Mouse (Mus musculus): ENCODE data around the gene Prkd1.
A peak's percentile ranks its signal among the peaks of the same experiment; 100 is the strongest.
"Not testable (repeated sequence)": the region's sequence is repeated elsewhere in the genome, so short reads cannot be mapped to it uniquely, and the experiment has no call there.

Gene Prkd1

DNA sequence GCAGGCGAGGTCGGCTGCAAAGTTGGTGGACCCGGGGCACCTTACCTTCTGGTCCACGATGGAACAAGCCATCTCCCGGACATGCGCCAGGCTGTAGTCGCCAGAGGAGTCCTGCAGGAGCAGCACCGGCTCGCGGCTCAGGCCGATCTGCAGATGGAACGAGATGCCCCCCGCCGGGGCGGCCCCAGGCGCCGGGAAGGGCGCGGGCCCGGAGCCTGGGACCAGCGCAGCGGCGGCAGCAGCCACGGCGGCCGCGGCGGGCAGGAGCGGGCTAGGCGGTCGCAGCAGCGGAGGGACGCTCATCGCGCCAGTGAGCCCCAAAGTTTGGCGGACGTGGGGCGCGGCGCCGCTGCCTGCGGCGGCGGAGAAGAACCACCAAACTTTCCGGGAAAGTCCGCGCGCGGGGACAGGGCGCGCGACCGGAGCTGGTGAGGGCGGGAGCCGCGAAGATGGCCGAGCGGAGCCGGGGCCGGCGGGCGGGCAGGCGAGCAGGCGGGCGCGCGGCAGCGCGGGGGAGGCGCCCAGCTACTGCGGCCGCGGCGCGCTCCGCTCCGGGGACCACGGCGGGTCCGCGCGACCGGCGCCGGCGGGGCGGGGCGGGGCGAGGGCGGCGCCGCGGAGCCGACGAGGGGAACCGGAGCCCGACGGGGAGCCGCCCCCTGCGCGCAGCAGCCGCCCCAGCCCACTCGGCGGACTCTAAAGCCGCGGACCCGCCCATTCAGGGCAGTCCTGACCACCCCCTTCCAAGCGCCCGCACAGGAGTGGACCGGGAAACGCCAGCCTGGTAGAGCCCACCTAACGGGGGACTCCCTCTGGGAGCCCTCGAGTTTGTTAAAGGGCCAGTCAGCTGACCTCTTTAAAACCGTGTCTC, at the start of gene Prkd1:
Gene Prkd1 (minus strand): TSS at position 428 of the 871 bp plus-strand sequence.
- DNase-seq = peak; percentile 87

DNA sequence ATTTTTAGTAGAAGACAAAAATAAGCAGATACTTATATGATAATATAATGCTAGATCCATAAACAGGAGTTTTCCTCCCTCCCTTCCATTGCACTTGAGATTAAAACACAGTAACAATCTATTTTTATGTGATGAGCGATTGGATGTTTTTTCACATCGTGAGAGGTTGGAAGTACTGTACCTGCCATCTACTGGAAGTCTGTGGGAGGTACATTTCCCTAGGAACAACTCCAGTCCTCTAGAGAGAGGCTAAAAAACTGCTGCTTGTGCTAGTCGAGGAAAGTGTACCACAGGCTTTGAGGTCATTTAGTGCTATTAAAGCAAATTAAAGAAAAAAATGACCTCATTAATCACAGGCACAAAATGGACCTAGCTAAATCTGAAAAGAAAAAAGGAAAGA, 48.6 kb upstream of the Prkd1 start:
- DNase-seq = peak; percentile 37

DNA sequence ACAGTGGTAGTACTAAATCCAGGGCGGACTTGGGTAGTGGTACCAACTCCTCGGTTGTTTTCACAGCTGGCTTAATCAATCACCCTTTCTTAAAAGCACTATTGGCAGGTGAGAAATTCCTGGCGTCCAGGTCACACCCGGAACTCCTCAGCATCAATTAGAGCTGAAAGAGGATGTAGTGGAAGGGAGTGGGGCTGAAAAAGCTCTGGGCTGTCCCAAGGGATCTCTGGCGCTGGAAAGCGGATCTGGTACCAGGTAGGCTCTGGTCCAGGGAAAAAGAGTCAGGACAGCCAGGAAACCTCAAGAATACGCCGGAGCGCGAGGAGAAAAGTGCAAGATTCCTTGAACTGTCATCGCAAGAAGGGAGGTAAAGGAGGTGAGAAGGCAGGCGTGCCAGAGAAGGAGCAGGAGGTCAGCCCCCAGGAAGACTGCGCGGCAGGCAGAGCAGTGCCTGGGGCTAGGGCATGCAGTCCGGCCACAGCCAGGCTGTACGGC, 675 bp downstream of the Prkd1 start:
- DNase-seq = peak; percentile 18

DNA sequence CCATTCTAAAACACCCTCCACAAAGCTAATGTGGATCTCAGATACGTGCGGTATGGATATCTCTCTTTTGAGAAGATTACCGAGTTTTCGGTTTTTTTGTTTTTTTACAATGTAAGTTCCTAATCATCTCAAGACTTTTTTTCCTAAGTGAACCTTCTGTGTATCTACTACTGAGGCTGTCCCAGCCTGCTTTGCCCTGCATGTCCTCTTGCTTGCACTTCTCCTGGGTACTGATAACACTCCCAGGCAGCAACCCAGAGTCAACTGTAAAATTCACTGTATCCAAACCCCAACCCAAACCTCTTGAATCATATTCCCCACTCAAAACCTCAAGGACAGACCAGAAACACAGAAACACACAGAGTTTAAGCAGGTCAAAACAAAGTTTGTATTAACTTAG, 2.0 kb downstream of the Prkd1 start:
- no peak for DNase-seq

DNA sequence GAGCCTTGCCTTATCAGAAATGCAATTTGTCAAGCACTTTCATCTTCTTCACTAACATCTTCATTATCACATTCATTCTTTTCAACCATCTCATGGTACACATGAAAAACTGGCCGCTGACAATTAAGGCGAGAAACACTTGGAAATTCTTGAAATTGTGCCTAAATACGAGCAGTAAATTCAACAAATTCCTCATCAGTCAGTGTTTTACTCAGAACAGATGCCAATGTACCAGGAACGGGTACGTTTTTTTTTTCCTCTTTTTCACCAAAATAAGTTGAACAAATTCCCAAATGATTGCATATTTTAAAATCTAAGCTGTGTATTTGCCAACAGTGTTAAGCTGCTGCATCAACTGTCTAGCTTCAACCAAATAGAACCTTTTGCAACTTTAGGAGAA, 6.2 kb downstream of the Prkd1 start:
- no peak for DNase-seq

DNA sequence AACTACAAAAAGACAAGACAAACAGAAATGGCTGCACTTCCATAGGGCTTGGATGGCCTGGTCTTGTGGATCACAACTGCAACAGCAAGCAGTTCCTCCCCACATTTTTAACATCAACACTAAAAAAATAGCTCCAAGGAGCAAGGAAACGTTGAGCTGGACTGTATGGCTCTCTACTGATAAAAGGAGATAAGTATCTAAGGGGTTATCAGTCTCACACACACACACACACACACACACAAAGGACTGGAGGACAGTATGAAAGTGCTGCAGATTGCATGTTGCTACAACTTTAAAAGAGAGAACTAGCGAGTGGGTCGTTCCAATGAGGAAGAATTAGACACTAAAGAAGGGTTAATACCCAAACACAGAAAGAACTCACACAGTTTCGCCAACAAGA, 8.7 kb downstream of the Prkd1 start:
- no peak for DNase-seq

DNA sequence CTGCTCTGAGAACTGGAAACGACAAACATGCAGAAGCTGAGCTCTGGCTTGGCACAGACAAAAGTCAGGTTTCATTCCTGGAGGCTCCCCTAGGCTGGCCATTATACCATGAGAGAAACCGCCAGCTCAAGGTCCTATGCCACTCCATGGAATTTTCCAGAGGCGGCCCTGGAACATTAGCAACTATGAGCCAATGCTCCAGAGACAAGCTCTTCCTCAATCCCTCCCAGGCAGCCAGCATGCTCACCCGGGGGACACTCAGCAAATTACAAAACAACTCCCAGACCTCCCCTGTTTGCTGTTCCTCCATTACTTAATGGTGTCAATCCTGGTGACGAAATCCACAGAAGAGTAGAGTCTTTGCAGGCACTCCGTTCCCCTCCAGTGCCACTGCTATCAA, 14.5 kb downstream of the Prkd1 start:
- DNase-seq = peak; percentile 30

DNA sequence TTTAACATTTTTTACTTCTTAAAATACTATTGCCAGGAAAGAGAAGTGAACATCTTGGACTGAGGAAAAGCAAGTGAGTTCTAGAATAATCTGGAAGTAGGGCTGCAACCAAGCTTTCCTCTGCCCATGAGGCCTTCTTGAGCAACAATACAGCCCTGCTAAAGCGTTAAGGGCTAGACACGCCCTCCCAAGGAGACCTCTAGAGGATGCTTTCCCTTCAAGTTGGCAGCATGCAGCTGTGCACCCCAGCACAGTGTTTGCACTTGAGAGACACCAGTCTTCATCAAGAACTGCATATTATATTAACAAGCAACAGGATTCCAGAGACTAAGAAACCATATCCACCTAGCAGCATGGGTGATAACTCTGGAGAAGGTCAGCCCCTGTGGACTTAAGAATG, 22.8 kb downstream of the Prkd1 start:
- DNase-seq = not testable (repeated sequence)

DNA sequence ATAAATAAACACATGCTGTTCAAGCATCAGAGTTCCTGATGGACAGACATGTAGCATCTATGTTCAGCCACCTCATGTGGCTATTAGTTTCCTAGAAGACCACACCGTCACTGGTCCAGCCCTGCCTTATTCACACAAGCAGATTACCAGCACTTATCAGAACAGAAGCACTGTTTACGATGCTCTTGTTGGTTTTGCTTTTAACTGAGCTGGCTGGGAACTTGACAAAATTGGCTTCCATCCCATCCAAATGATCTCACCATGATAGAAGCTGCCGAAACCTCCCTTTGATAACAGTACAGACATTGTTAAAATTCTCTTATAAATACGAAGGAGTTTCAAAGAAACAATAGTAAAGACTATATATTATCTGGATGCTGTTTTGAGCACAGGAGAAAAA, 24.7 kb downstream of the Prkd1 start:
- no peak for DNase-seq

DNA sequence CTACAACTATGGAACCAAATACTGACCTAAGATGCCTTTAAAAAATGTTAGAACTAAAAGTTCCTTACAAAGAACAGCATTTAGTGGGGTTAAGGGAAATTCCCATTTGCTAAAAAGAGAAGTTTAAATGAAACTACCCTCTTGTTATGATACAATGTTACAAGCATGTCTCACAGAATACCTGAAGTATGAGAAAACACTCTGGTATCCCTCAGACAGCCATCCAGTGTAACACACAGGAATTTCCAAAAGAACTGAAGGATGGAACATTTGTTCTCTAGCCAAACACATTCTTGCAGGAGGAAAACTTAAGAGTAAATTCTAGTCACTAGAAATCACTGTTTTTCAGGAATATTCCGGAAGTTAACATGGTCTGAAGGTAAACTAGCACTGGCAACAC, 33.0 kb downstream of the Prkd1 start:
- no peak for DNase-seq

DNA sequence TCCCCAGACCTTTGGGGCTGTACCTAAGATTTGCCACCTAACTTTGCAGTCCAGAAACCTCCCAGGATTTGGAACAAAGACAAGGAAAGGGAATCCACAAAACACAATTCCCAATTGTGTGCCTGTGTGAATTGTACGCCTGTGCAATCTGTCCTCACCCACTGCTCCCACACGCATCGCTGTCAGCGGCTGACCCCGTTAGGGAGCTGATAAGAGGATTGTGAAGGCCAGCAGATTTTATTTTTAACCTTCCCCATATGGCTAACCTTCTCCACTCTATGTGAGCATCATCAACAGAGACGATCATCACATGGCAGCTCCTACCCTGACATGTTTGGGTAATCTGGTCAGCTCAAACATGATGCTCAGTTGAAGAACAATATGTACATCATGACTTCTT, 34.6 kb downstream of the Prkd1 start:
- DNase-seq = no peak

DNA sequence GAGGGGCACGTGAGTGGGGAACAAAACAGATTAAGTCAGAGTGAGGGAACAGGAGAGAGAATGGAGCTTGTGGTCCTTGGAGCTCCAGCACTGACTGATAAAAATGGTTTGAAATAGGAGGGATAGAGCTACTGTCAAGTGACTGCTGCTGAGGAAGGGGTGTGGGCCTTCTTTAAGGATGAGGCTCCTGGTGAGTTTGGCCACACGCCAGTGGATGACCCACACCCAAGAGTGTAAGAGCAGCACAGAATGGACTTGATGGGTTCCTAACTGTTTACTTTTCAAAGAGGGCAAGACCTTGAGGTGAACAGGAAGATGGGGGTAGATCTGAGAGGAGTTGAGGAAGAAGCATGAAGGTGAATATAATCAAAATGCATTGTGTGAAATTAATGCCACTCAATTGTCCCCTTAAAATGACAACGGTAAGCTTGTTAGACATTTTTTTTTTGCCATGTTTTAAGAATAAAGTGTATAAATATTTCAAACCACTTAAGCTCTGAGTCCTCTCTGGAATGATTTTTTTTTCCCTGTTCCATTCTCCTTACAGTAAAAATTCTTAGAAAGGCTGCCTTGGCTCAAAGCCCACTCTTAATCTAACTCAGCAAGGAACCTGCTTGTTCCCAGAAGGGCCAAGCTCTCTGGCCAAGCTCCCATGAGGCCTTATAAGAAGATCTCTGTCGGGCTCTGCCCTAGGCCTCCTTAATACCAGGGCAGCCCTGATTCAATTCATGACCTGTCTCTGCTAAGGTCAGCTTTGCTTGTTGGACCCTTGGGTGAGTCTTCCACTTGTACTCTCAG, 42.0 kb downstream of the Prkd1 start:
- DNase-seq = peak; percentile 18

DNA sequence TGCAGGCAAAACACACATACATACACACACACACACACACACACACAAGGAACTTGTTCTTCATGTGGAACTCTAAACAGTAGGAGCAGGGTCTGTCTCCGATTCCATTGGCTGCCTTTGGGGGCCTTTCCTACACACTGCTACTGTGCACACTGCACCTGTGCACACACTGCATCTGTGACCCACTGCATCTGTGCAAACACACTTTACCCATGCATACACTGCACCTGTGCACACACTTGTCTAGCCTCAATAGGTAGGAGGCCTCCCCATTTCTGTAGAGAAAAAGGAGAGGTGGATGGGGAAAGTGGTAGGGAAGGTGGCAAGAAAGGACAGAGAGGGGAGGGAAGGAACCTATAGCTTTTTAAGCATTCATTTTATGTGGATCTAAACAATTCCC, 49.5 kb downstream of the Prkd1 start:
- no peak for DNase-seq

DNA sequence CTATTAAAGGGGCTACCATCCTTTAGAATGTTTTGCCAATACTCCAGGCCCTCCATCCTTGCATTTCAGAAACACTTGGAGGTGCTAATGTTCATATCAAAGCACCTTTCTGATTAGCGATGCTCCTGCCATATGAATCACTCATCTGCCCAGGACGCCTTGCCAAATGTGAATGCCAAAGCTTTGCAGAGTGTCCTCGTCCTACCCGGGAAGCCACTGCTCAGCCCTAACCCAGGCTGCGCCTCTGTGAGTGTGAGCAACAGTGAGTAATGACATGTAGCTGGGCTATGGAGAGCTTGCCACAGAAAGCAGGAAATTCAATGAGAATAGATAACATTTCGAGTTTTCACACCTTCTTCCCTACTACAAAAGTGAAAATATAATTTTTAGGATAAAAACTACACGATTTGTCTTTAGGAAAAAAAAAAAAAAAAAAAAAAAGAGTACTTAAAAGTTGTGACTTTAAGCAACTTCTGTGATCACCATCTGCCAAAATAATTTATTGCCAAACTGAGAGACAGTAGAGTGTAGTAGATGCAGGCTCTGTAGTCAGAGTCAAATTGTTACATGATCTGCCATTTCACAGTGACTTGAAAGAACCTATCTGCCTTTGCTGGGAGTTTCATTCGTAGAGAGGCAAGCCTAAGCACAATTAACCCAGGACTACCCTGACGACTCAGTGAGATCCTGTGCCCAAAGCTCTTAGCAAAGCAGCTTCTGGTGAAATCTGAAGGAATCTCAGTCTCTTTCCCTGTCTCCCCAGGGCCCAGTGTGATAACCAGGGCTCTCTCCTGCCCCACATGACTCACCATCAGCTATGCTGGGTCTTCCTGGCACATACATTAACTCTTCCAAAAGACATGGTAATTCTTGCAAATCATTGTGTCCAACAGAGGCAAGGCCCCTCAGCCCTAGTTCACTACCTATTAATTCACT, 50.6 kb downstream of the Prkd1 start:
- no peak for DNase-seq

DNA sequence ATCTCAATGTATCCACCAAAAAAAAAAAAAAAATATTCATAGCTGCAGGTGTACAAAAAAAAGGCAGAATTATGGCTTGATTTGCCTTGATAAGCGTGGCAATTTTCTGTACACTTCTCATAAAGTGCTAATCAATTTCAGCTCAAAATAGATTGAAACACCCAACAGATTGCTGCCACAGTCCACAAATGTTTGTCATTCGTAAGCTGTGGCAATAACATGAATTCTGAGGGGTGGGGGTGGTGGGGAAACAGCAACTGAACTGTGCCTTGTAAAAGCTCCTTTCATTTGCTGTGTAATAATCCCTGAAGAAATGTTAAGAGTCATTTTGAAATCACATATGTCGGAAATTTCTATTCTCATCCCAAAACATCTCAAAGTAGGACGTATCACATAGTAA, 51.4 kb downstream of the Prkd1 start:
- no peak for DNase-seq

DNA sequence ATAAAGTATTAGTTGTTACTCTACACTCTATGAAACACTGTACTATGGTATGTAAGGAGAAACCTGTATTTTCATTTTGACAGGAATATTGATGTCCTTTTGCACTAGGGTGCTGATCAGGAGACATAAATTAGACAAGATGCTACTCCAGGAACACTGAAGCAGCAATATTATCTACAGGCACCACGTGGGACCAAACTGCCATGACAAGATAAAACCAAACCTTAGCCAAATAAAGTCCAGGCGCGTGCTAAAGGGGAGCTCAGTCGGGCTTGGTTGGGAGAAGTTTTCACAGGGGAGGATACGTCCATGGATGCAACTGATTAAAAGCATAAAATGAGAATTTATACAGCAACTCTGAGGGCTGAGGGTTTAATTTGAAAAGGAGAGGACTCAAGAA, 53.1 kb downstream of the Prkd1 start:
- no peak for DNase-seq

DNA sequence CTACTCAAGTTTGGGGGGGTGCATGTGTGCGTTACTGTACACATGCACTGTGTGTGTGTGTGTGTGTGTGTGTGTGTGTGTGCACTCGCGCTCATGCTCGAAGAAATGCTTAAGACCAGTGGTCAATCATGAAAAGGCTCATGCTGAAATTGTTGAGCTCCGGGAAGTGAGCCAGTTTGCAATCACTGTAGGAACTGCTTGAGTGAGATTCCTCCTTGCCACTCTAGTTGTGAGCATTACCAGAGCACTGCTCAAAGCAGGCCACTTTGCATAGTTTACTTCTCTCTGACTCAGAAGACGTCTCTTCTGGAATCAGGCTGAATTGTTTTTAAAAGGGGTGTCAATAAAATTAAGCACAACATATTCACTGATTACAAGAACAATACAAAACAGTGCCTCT, 54.4 kb downstream of the Prkd1 start:
- DNase-seq = no peak

DNA sequence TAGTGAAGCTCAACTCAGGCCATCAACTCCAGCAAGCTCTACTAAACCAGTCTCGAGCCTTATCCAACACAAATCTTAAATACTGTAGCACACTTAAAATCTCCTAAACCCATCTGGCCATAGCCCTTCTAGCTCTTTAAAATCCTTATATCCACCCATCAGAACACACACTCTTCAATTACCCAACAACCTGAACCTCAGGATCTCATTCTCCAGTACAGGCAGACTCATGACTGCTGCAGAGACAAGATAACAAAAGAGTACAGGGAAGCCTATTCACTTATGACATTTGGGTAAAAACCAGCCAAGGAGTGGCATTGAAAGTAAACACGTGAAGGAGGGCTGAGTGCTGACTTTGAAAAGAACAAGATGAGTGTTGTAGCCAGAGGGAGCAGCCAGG, 55.4 kb downstream of the Prkd1 start:
- no peak for DNase-seq

DNA sequence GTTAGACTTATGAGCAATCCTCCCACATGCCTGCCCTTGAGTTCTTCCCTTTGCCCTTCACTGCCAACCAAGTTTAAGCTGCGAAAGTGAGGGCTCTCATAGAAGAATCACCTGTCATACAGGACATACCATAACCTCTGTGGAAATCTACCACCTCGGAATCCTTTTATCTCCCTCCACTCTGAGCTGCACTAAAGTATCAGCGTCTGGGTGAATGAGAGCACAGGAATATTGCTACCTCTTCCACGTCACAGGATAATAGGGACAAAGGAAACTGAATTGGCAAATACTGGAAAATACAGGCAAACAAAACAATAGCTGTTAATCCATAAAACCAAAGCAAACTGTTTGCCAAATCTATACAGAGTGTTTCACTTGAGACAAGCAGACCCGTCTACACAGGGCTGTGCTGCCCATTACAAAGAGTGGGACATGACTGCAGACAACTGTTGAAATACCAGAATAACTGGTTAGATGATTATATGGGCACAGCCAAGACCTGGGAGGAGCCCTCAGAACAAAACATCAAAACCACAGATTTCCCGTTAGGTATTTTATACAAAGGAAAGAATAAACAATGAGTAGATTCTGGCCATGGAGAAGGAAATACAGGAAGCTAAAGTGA, 60.6 kb downstream of the Prkd1 start:
- DNase-seq = no peak

DNA sequence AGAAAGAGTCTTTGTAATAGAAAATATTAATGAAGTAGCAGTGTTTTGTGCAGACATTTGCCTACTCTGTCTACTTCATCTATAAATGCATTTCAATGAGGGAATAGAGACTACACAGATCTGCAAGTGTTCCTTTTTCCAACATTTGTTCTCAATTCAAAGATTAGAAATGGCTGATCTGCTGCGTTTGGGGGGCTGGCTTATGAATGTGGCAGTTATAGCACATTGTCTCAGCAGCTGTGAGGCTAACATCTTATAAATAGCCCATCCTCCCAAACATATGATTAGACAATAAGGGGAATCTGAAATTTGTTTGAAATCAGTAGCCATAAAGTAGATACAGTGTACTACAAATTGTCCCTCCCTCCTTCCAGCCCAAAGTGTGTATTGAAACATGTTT, 83.7 kb downstream of the Prkd1 start:
- no peak for DNase-seq

DNA sequence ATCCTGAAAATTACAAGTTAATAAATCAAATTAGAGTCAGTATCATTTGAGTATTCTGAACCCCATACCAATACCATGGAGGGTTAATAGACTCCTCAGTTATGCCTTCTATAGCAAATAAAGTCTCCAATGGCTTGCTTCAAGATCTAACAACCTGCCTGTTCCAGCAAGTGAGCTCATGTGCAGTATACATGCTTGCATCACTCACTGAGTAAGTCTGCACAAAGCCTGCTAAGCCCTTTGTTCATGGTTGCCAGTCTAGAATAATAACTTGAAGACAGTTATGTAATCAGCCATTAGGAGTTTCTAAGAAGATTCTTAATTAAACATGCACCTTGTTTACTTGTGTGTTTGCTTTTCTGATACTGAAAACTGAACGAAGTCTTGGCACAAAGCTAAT, 88.4 kb downstream of the Prkd1 start:
- no peak for DNase-seq

DNA sequence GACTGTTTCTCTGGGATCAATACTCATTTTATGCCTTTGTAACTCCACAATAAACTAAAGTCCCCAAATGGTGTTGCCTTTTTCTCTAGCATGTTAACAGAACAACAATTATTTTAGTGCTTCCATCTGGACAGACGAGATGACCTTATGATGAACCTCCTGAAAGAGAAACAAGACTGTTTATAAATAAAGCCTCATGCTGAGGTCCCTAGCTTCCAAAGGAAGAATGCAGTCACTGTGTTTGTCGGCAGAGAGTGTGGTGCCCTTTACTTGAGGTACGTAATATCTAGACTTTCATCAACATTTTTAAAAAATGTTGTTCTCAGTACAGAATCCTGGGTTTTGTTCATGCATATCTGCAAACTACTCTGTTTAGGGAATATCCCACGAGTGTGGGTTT, 90.7 kb downstream of the Prkd1 start:
- peak; percentile 15 for DNase-seq

Measured in kidney, postnatal 14 days (tissue).